Mouse (Mus musculus) olfactory bulb, adult 2 months (tissue): ENCODE measurements around the gene B3galnt1. TPM values are rescaled to one million over a fixed set of nuclear protein-coding genes. Genes with fewer than 3 reads are reported as not detected.
A peak's percentile ranks its signal among the peaks of the same experiment; 100 is the strongest.

ENCODE experiments used
- H3K27ac ChIP-seq: fragments of 200-500 bp; 2 replicates; pipeline ENCODE4 v1.5.1; 2012; ENCODE audit warnings: low read depth, low read length; ENCODE audit not compliant: insufficient read depth
- H3K4me1 ChIP-seq: fragments of 200-500 bp; 2 replicates; pipeline ENCODE4 v1.6.1; 2012; ENCODE audit warnings: low read length; ENCODE audit not compliant: control insufficient read depth, insufficient read depth
- H3K4me3 ChIP-seq: fragments of 200-500 bp; 2 replicates; pipeline ENCODE4 v1.5.1; 2012; ENCODE audit warnings: mild to moderate bottlenecking, low read depth, low read length, moderate library complexity; ENCODE audit not compliant: insufficient read depth
- CTCF ChIP-seq: fragments of 200-500 bp; IDR thresholded peaks from 2 replicates; pipeline ENCODE4 v1.5.1; 2012; ENCODE audit warnings: low read depth, mild to moderate bottlenecking, low read length, moderate library complexity; ENCODE audit not compliant: insufficient read depth
- POLR2A ChIP-seq: fragments of 200-500 bp; IDR thresholded peaks from 2 replicates; pipeline ENCODE4 v1.6.1; 2012; ENCODE audit warnings: mild to moderate bottlenecking, low read depth, low read length, moderate library complexity; ENCODE audit not compliant: insufficient read depth
- WGBS: fragments of 180-500 bp; shearing (Covaris S2); methylation state at CpG from one replicate; pipeline ENCODE4 v1.1.7; 2018; 5-methylcytosine and 5-hydroxymethylcytosine counted together
- polyA plus RNA-seq: library from polyadenylated mRNA; stranded (reverse); fragments of >200 nt; gene quantifications from 2 replicates; pipeline ENCODE4 v1.2.4, GENCODE M21; 2012; ENCODE audit warnings: low replicate concordance; ENCODE audit not compliant: missing spikeins, insufficient read depth, insufficient read length

B3galnt1 gene
- polyA plus RNA-seq, 1 experiment: not detected

GRCm38 (mm10) chr3:69529576-69529975, 69.2 kb downstream of the B3galnt1 start:
- TF ChIP-seq POLR2A: no peak
- no peak for TF ChIP-seq CTCF

GRCm38 (mm10) chr3:69527384-69527783, 71.4 kb downstream of the B3galnt1 start:
- TF ChIP-seq CTCF (no peak), POLR2A (no peak)
- Histone ChIP-seq H3K4me3 (no peak overlapping the region), H3K27ac (no peak overlapping the region), H3K4me1 (peaks cover 10% of the 10 kb centered on the region)
- WGBS: 62% methylated on average over 1 of the region's 1 CpGs

More at GRCm38 (mm10) chr3:69529576-69529975, 69.2 kb downstream of the B3galnt1 start:
- peak overlapping the region; percentile 33; the same call in 1 of the 2 replicates for H3K27ac ChIP-seq
- no peak overlapping the region for H3K4me3 ChIP-seq
- peaks cover 7% of the 10 kb centered on the region for H3K4me1 ChIP-seq
- WGBS: 31% methylated on average over 7 of the region's 7 CpGs

- TF ChIP-seq POLR2A (no peak), CTCF (no peak)
- H3K4me1 ChIP-seq: peaks cover 12% of the 10 kb centered on the region
- 25% methylated on average over 8 of the region's 8 CpGs for WGBS
- no peak overlapping the region for H3K4me3 ChIP-seq
- peak overlapping the region; percentile 82 for H3K27ac ChIP-seq
Observed at GRCm38 (mm10) chr3:69525072-69525529, 73.7 kb downstream of the B3galnt1 start.

GRCm38 (mm10) chr3:69524356-69525071, 74.2 kb downstream of the B3galnt1 start:
- TF ChIP-seq POLR2A: no peak
- TF ChIP-seq CTCF: no peak
- WGBS: 53% methylated on average over 8 of the region's 8 CpGs
- Histone ChIP-seq H3K27ac (peak overlapping the region; percentile 82), H3K4me1 (peaks cover 17% of the 10 kb centered on the region), H3K4me3 (no peak overlapping the region)

Other genes with a start within 250 kb of the B3galnt1 start
- gene Nmd3, start 123.0 kb upstream of the B3galnt1 start, polyA plus RNA-seq: not detected in 2 replicates